Mouse (Mus musculus) neural tube, embryonic 11.5 days (tissue): ENCODE data around the gene Prkab1. TPM values are rescaled to one million over a fixed set of nuclear protein-coding genes. Genes with fewer than 3 reads are reported as not detected.
A peak's percentile ranks its signal among the peaks of the same experiment; 100 is the strongest.

ENCODE experiments used
- ATAC-seq: fragments of 200-750 bp; cut with Nextera tagmentation; 2 replicates; pipeline ENCODE4 v1.8.0; 2017; ENCODE audit warnings: moderate number of reproducible peaks, mild to moderate bottlenecking, moderate TSS enrichment, moderate library complexity; ENCODE audit not compliant: insufficient read depth, low FRiP score, low TSS enrichment
- DNase-seq: peaks from one replicate; pipeline ENCODE4 v3.0.0-alpha.2; 2015; ENCODE audit warnings: low spot score
- H3K27ac ChIP-seq: fragments of 300-500 bp; sonication (generic); 2 replicates; pipeline ENCODE4 v1.5.1; 2014; ENCODE audit warnings: low read depth, mild to moderate bottlenecking, low read length
- H3K27me3 ChIP-seq: fragments of 300-500 bp; sonication (generic); 2 replicates; pipeline ENCODE4 v1.6.1; 2014; ENCODE audit warnings: mild to moderate bottlenecking, low read length, mixed read lengths; ENCODE audit not compliant: control insufficient read depth, insufficient read depth
- H3K36me3 ChIP-seq: fragments of 300-500 bp; sonication (generic); 2 replicates; pipeline ENCODE4 v1.6.1; 2014; ENCODE audit warnings: mild to moderate bottlenecking, low read length, moderate library complexity, mixed read lengths; ENCODE audit not compliant: control insufficient read depth, insufficient read depth
- H3K4me1 ChIP-seq: fragments of 300-500 bp; sonication (generic); 2 replicates; pipeline ENCODE4 v1.6.1; 2014; ENCODE audit warnings: low read length, mixed read lengths; ENCODE audit not compliant: control insufficient read depth, insufficient read depth
- H3K4me2 ChIP-seq: fragments of 300-500 bp; sonication (generic); 2 replicates; pipeline ENCODE4 v1.6.1; 2014; ENCODE audit warnings: low read depth, mild to moderate bottlenecking, moderate library complexity
- H3K4me3 ChIP-seq: fragments of 300-500 bp; sonication (generic); 2 replicates; pipeline ENCODE4 v1.5.1; 2014; ENCODE audit warnings: low read depth, low read length
- H3K9ac ChIP-seq: fragments of 300-500 bp; sonication (generic); 2 replicates; pipeline ENCODE4 v1.6.1; 2014; ENCODE audit warnings: mild to moderate bottlenecking, low read length
- H3K9me3 ChIP-seq: fragments of 300-500 bp; sonication (generic); 2 replicates; pipeline ENCODE4 v1.6.1; 2016; ENCODE audit warnings: low read length; ENCODE audit not compliant: control insufficient read depth
- WGBS: fragments of 180-500 bp; shearing (Covaris S2); extraction: QIAGEN DNeasy Blood & Tissue Kit; methylation state at CpG from one replicate; pipeline ENCODE4 v1.1.7; 2014; 5-methylcytosine and 5-hydroxymethylcytosine counted together
- polyA plus RNA-seq: library from polyadenylated mRNA; unstranded; fragments of >200 nt; fragmentation: Nextera tagmentation; extraction: Ambion mirVana; gene quantifications from 2 replicates; pipeline ENCODE4 v1.2.1, GENCODE M21; 2014

Gene Prkab1
- polyA plus RNA-seq, 1 experiment from 2014 or later = 57.5 TPM

- no peak overlapping the region for H3K27ac ChIP-seq
- no peak overlapping the region for H3K4me2 ChIP-seq
- 86% methylated on average over 10 of the region's 10 CpGs for WGBS
- no peaks in the 10 kb centered on the region; the same call in 1 of the 2 replicates for H3K36me3 ChIP-seq
- H3K9ac ChIP-seq = peak overlapping the region; percentile 19; the same call in 1 of the 2 replicates
- H3K9me3 ChIP-seq = no peaks in the 10 kb centered on the region
- H3K4me3 ChIP-seq = no peak overlapping the region
- H3K4me1 ChIP-seq = no peaks in the 10 kb centered on the region
- no peak for ATAC-seq
- DNase-seq = no peak
- no peaks in the 10 kb centered on the region for H3K27me3 ChIP-seq
These were observed 20.0 kb downstream of the Prkab1 start for GRCm38 (mm10) chr5:116004271-116004670.

DNA sequence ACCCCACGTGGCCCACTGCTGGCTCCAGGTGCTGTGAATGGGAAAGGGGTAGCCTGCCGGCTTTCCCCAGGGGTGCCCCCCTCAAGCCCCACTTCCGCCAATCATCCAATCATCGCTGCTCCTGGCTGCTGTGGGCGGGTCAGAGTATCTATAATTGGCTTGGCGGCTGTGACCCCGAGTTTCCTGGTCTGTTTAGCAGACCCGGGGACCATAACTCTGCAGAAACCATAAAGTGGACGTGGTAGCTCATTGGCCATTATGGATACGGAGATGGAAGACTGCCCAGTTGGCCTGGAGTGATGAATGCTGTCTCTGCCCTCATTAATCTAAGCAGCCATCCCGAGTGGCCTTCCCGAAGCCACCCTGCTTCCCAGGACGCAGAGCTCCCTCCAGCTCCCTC is 20.5 kb downstream of the Prkab1 start:
- no peak for ATAC-seq
- H3K4me3 ChIP-seq = no peak overlapping the region
- no peak for DNase-seq
- H3K4me1 ChIP-seq = no peaks in the 10 kb centered on the region
- 39% methylated on average over 13 of the region's 13 CpGs for WGBS
- H3K27ac ChIP-seq = no peak overlapping the region
- H3K27me3 ChIP-seq = no peaks in the 10 kb centered on the region
- H3K9ac ChIP-seq = peak overlapping the region; percentile 19; the same call in 1 of the 2 replicates
- no peaks in the 10 kb centered on the region for H3K9me3 ChIP-seq
- H3K4me2 ChIP-seq = no peak overlapping the region
- no peaks in the 10 kb centered on the region; the same call in 1 of the 2 replicates for H3K36me3 ChIP-seq

DNA sequence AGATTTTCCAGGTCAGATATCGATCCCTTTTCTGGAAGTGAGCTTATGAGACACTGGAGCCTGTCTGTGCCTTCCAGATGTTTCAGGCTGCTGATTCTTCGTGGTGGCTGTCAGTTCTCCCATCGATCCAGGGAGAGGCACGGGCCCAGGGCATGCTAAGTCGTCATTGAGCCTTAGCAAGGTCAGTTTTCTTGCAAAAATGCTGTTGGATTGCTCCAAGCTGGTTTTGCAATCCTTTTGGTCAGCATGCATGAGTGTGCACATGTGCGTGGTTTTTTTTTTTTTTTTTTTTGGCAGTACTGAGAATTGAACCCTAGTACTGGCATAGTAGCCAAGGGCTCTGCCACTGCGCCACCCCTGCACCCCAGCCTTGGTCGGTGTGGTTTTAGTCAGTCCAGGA is 21.2 kb downstream of the Prkab1 start:
- H3K27me3 ChIP-seq = no peaks in the 10 kb centered on the region
- no peak overlapping the region for H3K4me2 ChIP-seq
- no peak overlapping the region for H3K4me3 ChIP-seq
- ATAC-seq (no peak), DNase-seq (no peak)
- H3K36me3 ChIP-seq = no peaks in the 10 kb centered on the region; the same call in 1 of the 2 replicates
- H3K9me3 ChIP-seq = no peaks in the 10 kb centered on the region
- H3K9ac ChIP-seq = no peak overlapping the region
- H3K27ac ChIP-seq = no peak overlapping the region
- 83% methylated on average over 8 of the region's 8 CpGs for WGBS
- H3K4me1 ChIP-seq = no peaks in the 10 kb centered on the region

- H3K9me3 ChIP-seq = no peaks in the 10 kb centered on the region
- no peaks in the 10 kb centered on the region for H3K27me3 ChIP-seq
- 80% methylated on average over 10 of the region's 13 CpGs for WGBS
- no peak overlapping the region for H3K27ac ChIP-seq
- no peaks in the 10 kb centered on the region; the same call in 1 of the 2 replicates for H3K36me3 ChIP-seq
- H3K4me3 ChIP-seq = no peak overlapping the region
- no peak for ATAC-seq
- no peak overlapping the region for H3K9ac ChIP-seq
- no peak overlapping the region for H3K4me2 ChIP-seq
- H3K4me1 ChIP-seq = no peaks in the 10 kb centered on the region
- no peak for DNase-seq
These were observed 26.9 kb downstream of the Prkab1 start for GRCm38 (mm10) chr5:115997376-115997775.

GRCm38 (mm10) chr5:115994101-115994500 is 30.2 kb downstream of the Prkab1 start:
- ATAC-seq = no peak
- Histone ChIP-seq H3K36me3 (peaks cover 2% of the 10 kb centered on the region; the same call in 1 of the 2 replicates), H3K27ac (no peak overlapping the region), H3K9ac (no peak overlapping the region), H3K27me3 (no peaks in the 10 kb centered on the region), H3K9me3 (no peaks in the 10 kb centered on the region), H3K4me2 (no peak overlapping the region), H3K4me1 (no peaks in the 10 kb centered on the region), H3K4me3 (no peak overlapping the region)
- 92% methylated on average over 15 of the region's 15 CpGs for WGBS
- no peak for DNase-seq

DNA sequence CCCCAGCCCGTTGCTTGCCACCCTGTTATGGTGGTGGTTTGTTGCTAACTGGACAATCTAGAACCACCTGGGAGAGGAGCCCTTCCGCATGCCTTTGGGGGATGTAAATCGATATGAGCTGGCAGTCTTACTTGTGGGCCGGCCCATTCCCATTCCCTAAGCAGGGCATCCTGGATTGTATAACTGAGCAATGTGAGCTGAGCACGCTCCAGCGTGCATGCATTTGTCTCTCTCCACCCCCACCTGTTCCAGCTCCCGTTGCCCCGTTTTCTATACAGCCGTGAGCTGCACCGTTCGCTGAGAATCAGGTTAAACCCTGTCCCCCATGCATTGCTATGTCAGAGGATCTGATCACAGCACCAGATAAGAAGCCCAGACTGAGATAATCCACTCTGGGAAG is 32.6 kb downstream of the Prkab1 start:
- Histone ChIP-seq H3K36me3 (peaks cover 8% of the 10 kb centered on the region; the same call in 1 of the 2 replicates), H3K4me1 (no peaks in the 10 kb centered on the region), H3K9ac (no peak overlapping the region), H3K27ac (no peak overlapping the region), H3K27me3 (no peaks in the 10 kb centered on the region), H3K4me3 (no peak overlapping the region), H3K4me2 (no peak overlapping the region), H3K9me3 (no peaks in the 10 kb centered on the region)
- 95% methylated on average over 11 of the region's 11 CpGs for WGBS
- DNase-seq = no peak
- no peak for ATAC-seq

GRCm38 (mm10) chr5:115987284-115987683 is 37.0 kb downstream of the Prkab1 start:
- H3K9ac ChIP-seq = no peak overlapping the region
- DNase-seq = no peak
- H3K4me1 ChIP-seq = no peaks in the 10 kb centered on the region
- 91% methylated on average over 12 of the region's 12 CpGs for WGBS
- ATAC-seq = no peak
- no peaks in the 10 kb centered on the region for H3K9me3 ChIP-seq
- H3K27ac ChIP-seq = no peak overlapping the region
- H3K27me3 ChIP-seq = no peaks in the 10 kb centered on the region
- no peak overlapping the region for H3K4me3 ChIP-seq
- no peak overlapping the region for H3K4me2 ChIP-seq
- peaks cover 8% of the 10 kb centered on the region; the same call in 1 of the 2 replicates for H3K36me3 ChIP-seq

DNA sequence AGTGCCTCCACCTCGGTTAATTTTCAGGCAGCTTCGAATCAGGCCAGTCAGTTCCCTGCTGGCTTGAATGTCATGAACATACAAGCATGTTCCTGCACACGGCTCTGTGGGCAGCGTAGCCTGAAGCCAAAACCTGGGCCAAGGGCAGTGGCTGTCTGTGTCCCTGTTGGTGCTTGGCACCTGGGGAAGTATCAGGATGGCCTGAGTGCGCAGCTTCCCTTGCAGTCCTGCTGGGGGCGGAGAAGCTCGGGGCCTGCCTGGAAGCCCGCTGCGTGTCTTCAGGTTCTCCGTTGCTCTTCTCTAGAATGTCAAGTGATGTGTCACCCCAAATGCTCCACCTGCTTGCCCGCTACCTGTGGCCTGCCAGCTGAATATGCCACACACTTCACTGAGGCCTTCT is 39.2 kb downstream of the Prkab1 start:
- H3K4me1 ChIP-seq = no peaks in the 10 kb centered on the region
- no peaks in the 10 kb centered on the region for H3K9me3 ChIP-seq
- H3K4me2 ChIP-seq = no peak overlapping the region
- 92% methylated on average over 11 of the region's 11 CpGs for WGBS
- H3K4me3 ChIP-seq = no peak overlapping the region
- ATAC-seq (no peak), DNase-seq (no peak)
- H3K27me3 ChIP-seq = no peaks in the 10 kb centered on the region
- peaks cover 6% of the 10 kb centered on the region; the same call in 1 of the 2 replicates for H3K36me3 ChIP-seq
- H3K27ac ChIP-seq = no peak overlapping the region
- no peak overlapping the region for H3K9ac ChIP-seq

DNA sequence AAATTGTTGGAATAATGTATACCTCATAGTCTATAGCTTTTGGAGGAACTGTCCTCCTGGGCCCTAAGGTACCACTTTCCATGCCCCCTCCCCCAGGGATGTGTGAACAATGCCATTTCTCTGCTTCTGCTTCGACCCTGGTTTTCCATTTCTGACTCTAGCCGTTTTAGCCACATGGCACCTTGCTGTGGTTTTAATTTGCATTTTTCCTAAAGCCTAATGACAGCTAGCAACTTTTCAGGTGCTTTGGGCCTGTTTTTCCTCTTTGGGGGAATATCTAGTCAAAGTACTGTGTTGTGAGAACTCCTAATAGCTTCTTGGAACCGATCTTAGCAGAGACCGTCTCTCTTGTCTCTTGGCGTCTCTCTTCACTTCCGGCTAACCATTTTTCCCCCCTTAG is 39.9 kb downstream of the Prkab1 start:
- ATAC-seq (no peak), DNase-seq (no peak)
- Histone ChIP-seq H3K27ac (no peak overlapping the region), H3K9me3 (no peaks in the 10 kb centered on the region), H3K36me3 (peaks cover 6% of the 10 kb centered on the region; the same call in 1 of the 2 replicates), H3K4me1 (no peaks in the 10 kb centered on the region), H3K4me3 (no peak overlapping the region), H3K27me3 (no peaks in the 10 kb centered on the region), H3K4me2 (no peak overlapping the region), H3K9ac (no peak overlapping the region)
- 97% methylated on average over 6 of the region's 6 CpGs for WGBS
